Mouse (Mus musculus): ENCODE measurements at regions not wholly inside any gene's neighbourhood (a gene's known extent, or its start where the extent isn't known, plus 50 kb on each side); places are given as distances from the start of the nearest gene placed in this dataset.
A peak's percentile ranks its signal among the peaks of the same experiment; 100 is the strongest.

GRCm38 (mm10) chr2:61470064-61470463 lies 108.3 kb upstream of the Tank start:
- TF ChIP-seq EP300 (IDR thresholded peaks at IDR 0.05; ENCODE audit: insufficient read depth, low read depth, low read length) (no peak), POLR2A (IDR thresholded peaks at IDR 0.05; ENCODE audit: insufficient read depth, low read length) (no peak), CTCF (IDR thresholded peaks at IDR 0.05; ENCODE audit: low read depth, low read length) (no peak)
- Histone ChIP-seq H3K36me3 (ENCODE audit: control insufficient read depth, insufficient read depth, low read length, poor library complexity, severe bottlenecking) (no peaks in the 10 kb centered on the region), H3K9me3 (replicated peaks; ENCODE audit: control insufficient read depth, insufficient read depth, low read length, poor library complexity, severe bottlenecking) (no peaks in the 10 kb centered on the region)

GRCm38 (mm10) chr2:61455902-61456301 lies 122.5 kb upstream of the Tank start:
- Histone ChIP-seq H3K9ac (ENCODE audit: low read depth, poor library complexity, severe bottlenecking) (no peak overlapping the region), H3K27ac (ENCODE audit: insufficient read depth, low read length) (no peak overlapping the region), H3K4me1 (ENCODE audit: control insufficient read depth, insufficient read depth, low read length) (no peaks in the 10 kb centered on the region), H3K36me3 (ENCODE audit: control insufficient read depth, insufficient read depth, low read length, poor library complexity, severe bottlenecking) (no peaks in the 10 kb centered on the region), H3K27me3 (ENCODE audit: control insufficient read depth, insufficient read depth, low read length, poor library complexity, severe bottlenecking) (no peaks in the 10 kb centered on the region), H3K9me3 (replicated peaks; ENCODE audit: control insufficient read depth, insufficient read depth, low read length, poor library complexity, severe bottlenecking) (no peaks in the 10 kb centered on the region), H3K4me3 (ENCODE audit: low read depth, low read length) (no peak overlapping the region)
- no peak for TF ChIP-seq POLR2A (IDR thresholded peaks at IDR 0.05; ENCODE audit: insufficient read depth, low read length)
- peak; percentile 75 for TF ChIP-seq CTCF (IDR thresholded peaks at IDR 0.05; ENCODE audit: low read depth, low read length)

More at GRCm38 (mm10) chr2:61470064-61470463, 108.3 kb upstream of the Tank start:
- no peak overlapping the region for H3K4me3 ChIP-seq (ENCODE audit: low read depth, low read length)
- H3K9ac ChIP-seq (ENCODE audit: low read depth, poor library complexity, severe bottlenecking) = no peak overlapping the region
- H3K27me3 ChIP-seq (ENCODE audit: control insufficient read depth, insufficient read depth, low read length, poor library complexity, severe bottlenecking) = no peaks in the 10 kb centered on the region
- no peak overlapping the region for H3K27ac ChIP-seq (ENCODE audit: insufficient read depth, low read length)
- no peaks in the 10 kb centered on the region for H3K4me1 ChIP-seq (ENCODE audit: control insufficient read depth, insufficient read depth, low read length)

DNA sequence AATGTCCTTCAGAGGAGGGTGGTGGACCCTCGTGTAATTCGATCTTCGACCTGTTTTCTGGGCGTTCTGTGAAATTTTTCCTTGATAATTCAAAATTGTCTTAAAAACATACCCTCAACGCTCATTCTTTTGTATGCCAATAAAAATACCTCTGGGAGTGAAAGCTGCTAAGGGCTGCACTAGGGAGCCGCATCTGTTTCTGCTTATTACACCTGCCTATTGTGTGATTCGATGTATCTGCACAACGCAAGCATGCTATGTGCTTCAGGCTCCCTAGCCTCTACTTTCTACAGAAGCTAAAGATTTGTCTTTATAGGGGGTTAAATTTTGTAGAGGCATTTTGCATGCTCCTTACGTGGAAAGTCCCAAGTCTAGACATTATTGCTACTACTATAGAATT lies 123.7 kb upstream of the Tank start:
- no peaks in the 10 kb centered on the region for H3K36me3 ChIP-seq (ENCODE audit: control insufficient read depth, insufficient read depth, low read length, poor library complexity, severe bottlenecking)
- no peaks in the 10 kb centered on the region for H3K27me3 ChIP-seq (ENCODE audit: control insufficient read depth, insufficient read depth, low read length, poor library complexity, severe bottlenecking)
- no peaks in the 10 kb centered on the region for H3K9me3 ChIP-seq (replicated peaks; ENCODE audit: control insufficient read depth, insufficient read depth, low read length, poor library complexity, severe bottlenecking)
- TF ChIP-seq CTCF (IDR thresholded peaks at IDR 0.05; ENCODE audit: low read depth, low read length) (no peak), EP300 (IDR thresholded peaks at IDR 0.05; ENCODE audit: insufficient read depth, low read depth, low read length) (no peak), POLR2A (IDR thresholded peaks at IDR 0.05; ENCODE audit: insufficient read depth, low read length) (no peak)
- no peak overlapping the region for H3K9ac ChIP-seq (ENCODE audit: low read depth, poor library complexity, severe bottlenecking)
- no peak overlapping the region for H3K4me3 ChIP-seq (ENCODE audit: low read depth, low read length)
- no peaks in the 10 kb centered on the region for H3K4me1 ChIP-seq (ENCODE audit: control insufficient read depth, insufficient read depth, low read length)
- H3K27ac ChIP-seq (ENCODE audit: insufficient read depth, low read length) = no peak overlapping the region

GRCm38 (mm10) chr2:61454311-61454728 lies 124.1 kb upstream of the Tank start:
- Histone ChIP-seq H3K4me3 (ENCODE audit: low read depth, low read length) (no peak overlapping the region), H3K27me3 (ENCODE audit: control insufficient read depth, insufficient read depth, low read length, poor library complexity, severe bottlenecking) (no peaks in the 10 kb centered on the region), H3K4me1 (ENCODE audit: control insufficient read depth, insufficient read depth, low read length) (no peaks in the 10 kb centered on the region), H3K27ac (ENCODE audit: insufficient read depth, low read length) (no peak overlapping the region), H3K9ac (ENCODE audit: low read depth, poor library complexity, severe bottlenecking) (no peak overlapping the region), H3K36me3 (ENCODE audit: control insufficient read depth, insufficient read depth, low read length, poor library complexity, severe bottlenecking) (no peaks in the 10 kb centered on the region), H3K9me3 (replicated peaks; ENCODE audit: control insufficient read depth, insufficient read depth, low read length, poor library complexity, severe bottlenecking) (no peaks in the 10 kb centered on the region)
- TF ChIP-seq CTCF (IDR thresholded peaks at IDR 0.05; ENCODE audit: low read depth, low read length) = peak; percentile 74
- TF ChIP-seq POLR2A (IDR thresholded peaks at IDR 0.05; ENCODE audit: insufficient read depth, low read length) = no peak

GRCm38 (mm10) chr2:61453490-61454281 lies 124.7 kb upstream of the Tank start:
- Histone ChIP-seq H3K36me3 (ENCODE audit: control insufficient read depth, insufficient read depth, low read length, poor library complexity, severe bottlenecking) (no peaks in the 10 kb centered on the region), H3K9me3 (replicated peaks; ENCODE audit: control insufficient read depth, insufficient read depth, low read length, poor library complexity, severe bottlenecking) (no peaks in the 10 kb centered on the region), H3K4me3 (ENCODE audit: low read depth, low read length) (no peak overlapping the region), H3K9ac (ENCODE audit: low read depth, poor library complexity, severe bottlenecking) (no peak overlapping the region), H3K4me1 (ENCODE audit: control insufficient read depth, insufficient read depth, low read length) (no peaks in the 10 kb centered on the region), H3K27me3 (ENCODE audit: control insufficient read depth, insufficient read depth, low read length, poor library complexity, severe bottlenecking) (no peaks in the 10 kb centered on the region), H3K27ac (ENCODE audit: insufficient read depth, low read length) (no peak overlapping the region)
- TF ChIP-seq EP300 (IDR thresholded peaks at IDR 0.05; ENCODE audit: insufficient read depth, low read depth, low read length) (no peak), CTCF (IDR thresholded peaks at IDR 0.05; ENCODE audit: low read depth, low read length) (no peak), POLR2A (IDR thresholded peaks at IDR 0.05; ENCODE audit: insufficient read depth, low read length) (no peak)

DNA sequence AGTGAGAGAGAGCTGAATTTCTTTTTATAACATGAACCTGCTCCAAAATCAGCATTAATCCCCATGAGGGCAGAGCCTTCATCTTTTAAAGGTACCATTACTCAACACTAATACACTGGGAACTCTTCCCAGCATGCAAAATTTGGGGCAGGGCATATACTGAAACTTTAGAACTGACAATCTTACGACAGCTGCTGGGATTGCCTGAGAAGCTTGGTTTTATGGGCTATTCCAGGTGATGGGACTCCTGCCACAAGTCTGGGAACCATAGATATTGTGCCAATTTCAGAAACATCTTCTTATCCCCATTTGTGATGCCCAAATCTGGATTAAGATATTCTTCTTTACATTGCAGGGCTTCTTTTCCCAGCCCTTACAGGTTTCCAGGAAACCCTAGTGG lies 125.8 kb upstream of the Tank start:
- Histone ChIP-seq H3K4me3 (ENCODE audit: low read depth, low read length) (no peak overlapping the region), H3K9me3 (replicated peaks; ENCODE audit: control insufficient read depth, insufficient read depth, low read length, poor library complexity, severe bottlenecking) (no peaks in the 10 kb centered on the region), H3K27ac (ENCODE audit: insufficient read depth, low read length) (no peak overlapping the region), H3K36me3 (ENCODE audit: control insufficient read depth, insufficient read depth, low read length, poor library complexity, severe bottlenecking) (no peaks in the 10 kb centered on the region), H3K27me3 (ENCODE audit: control insufficient read depth, insufficient read depth, low read length, poor library complexity, severe bottlenecking) (no peaks in the 10 kb centered on the region), H3K4me1 (ENCODE audit: control insufficient read depth, insufficient read depth, low read length) (no peaks in the 10 kb centered on the region), H3K9ac (ENCODE audit: low read depth, poor library complexity, severe bottlenecking) (no peak overlapping the region)
- TF ChIP-seq EP300 (IDR thresholded peaks at IDR 0.05; ENCODE audit: insufficient read depth, low read depth, low read length) (no peak), POLR2A (IDR thresholded peaks at IDR 0.05; ENCODE audit: insufficient read depth, low read length) (no peak), CTCF (IDR thresholded peaks at IDR 0.05; ENCODE audit: low read depth, low read length) (no peak)

All from ES-Bruce4 (cell line).